Mouse (Mus musculus): Measurements from ENCODE around the gene Idi1.

- TF ChIP-seq CTCF (IDR thresholded peaks at IDR 0.05; ENCODE audit: control insufficient read depth, insufficient read depth, insufficient read length) = no peak
- TF ChIP-seq CEBPB (IDR thresholded peaks at IDR 0.05; ENCODE audit: low read depth) = no peak
These were observed 43.0 kb upstream of the Idi1 start for GRCm38 (mm10) chr13:8842273-8842672.

All from C2C12 (cell line).